Mouse (Mus musculus) heart, embryonic 15.5 days (tissue): ENCODE results near the gene Rapgef4. TPM values are rescaled to one million over a fixed set of nuclear protein-coding genes. Genes with fewer than 3 reads are reported as not detected.

Source experiments
- ATAC-seq: fragments of 200-750 bp; cut with Nextera tagmentation; replicated peaks from 2 replicates; pipeline ENCODE4 v1.8.0; 2017; ENCODE audit warnings: low read depth, moderate TSS enrichment; ENCODE audit not compliant: insufficient number of reproducible peaks, insufficient read depth, low FRiP score
- H3K27ac ChIP-seq: fragments of 300-500 bp; sonication (generic); 2 replicates; pipeline ENCODE4 v1.5.1; 2015; ENCODE audit warnings: mild to moderate bottlenecking, inconsistent platforms
- H3K27me3 ChIP-seq: fragments of 300-500 bp; sonication (generic); 2 replicates; pipeline ENCODE4 v1.6.1; 2015; ENCODE audit warnings: inconsistent platforms
- H3K36me3 ChIP-seq: fragments of 300-500 bp; sonication (generic); 2 replicates; pipeline ENCODE4 v1.6.1; 2015; ENCODE audit warnings: mild to moderate bottlenecking, inconsistent platforms
- H3K4me1 ChIP-seq: fragments of 300-500 bp; sonication (generic); replicated peaks from 2 replicates; pipeline ENCODE4 v1.6.1; 2015; ENCODE audit warnings: inconsistent platforms
- H3K4me2 ChIP-seq: fragments of 300-500 bp; sonication (generic); 2 replicates; pipeline ENCODE4 v1.6.1; 2015; ENCODE audit warnings: inconsistent platforms, mild to moderate bottlenecking, moderate library complexity
- H3K4me3 ChIP-seq: fragments of 300-500 bp; sonication (generic); 2 replicates; pipeline ENCODE4 v1.5.1; 2015; ENCODE audit warnings: mild to moderate bottlenecking, inconsistent platforms
- H3K9ac ChIP-seq: fragments of 300-500 bp; sonication (generic); 2 replicates; pipeline ENCODE4 v1.6.1; 2015; ENCODE audit warnings: mild to moderate bottlenecking, inconsistent platforms
- H3K9me3 ChIP-seq: fragments of 300-500 bp; sonication (generic); replicated peaks from 2 replicates; pipeline ENCODE4 v1.6.1; 2016; ENCODE audit warnings: inconsistent platforms
- WGBS: fragments of 180-500 bp; shearing (Covaris S2); methylation state at CpG from one replicate; pipeline ENCODE4 v1.1.7; 2015; ENCODE audit warnings: mixed read lengths; 5-methylcytosine and 5-hydroxymethylcytosine counted together
- polyA plus RNA-seq: library from polyadenylated mRNA; unstranded; fragments of >200 nt; fragmentation: Nextera tagmentation; extraction: Ambion mirVana; gene quantifications from 2 replicates; pipeline ENCODE4 v1.2.1, GENCODE M21; 2015

Gene Rapgef4
- polyA plus RNA-seq, 1 experiment from 2014 or later: 3.7 TPM

- peaks cover 54% of the 10 kb centered on the region for H3K4me1 ChIP-seq
- no peak overlapping the region for H3K4me3 ChIP-seq
- H3K27me3 ChIP-seq: no peaks in the 10 kb centered on the region
- peak overlapping the region; percentile 70; the same call in 1 of the 2 replicates for H3K27ac ChIP-seq
- 83% methylated on average over 7 of the region's 7 CpGs for WGBS
- no peak overlapping the region for H3K4me2 ChIP-seq
- H3K36me3 ChIP-seq: no peaks in the 10 kb centered on the region
- no peak for ATAC-seq
- no peaks in the 10 kb centered on the region for H3K9me3 ChIP-seq
- H3K9ac ChIP-seq: no peak overlapping the region
Measured at GRCm38 (mm10) chr2:72240691-72241090, 259.7 kb downstream of the Rapgef4 start.

GRCm38 (mm10) chr2:72241714-72242472 is 260.9 kb downstream of the Rapgef4 start:
- Histone ChIP-seq H3K4me2 (peak overlapping the region; percentile 34), H3K27ac (peak overlapping the region; percentile 65), H3K9ac (peak overlapping the region; percentile 7; the same call in 1 of the 2 replicates), H3K36me3 (no peaks in the 10 kb centered on the region), H3K4me3 (peak overlapping the region; percentile 26), H3K9me3 (no peaks in the 10 kb centered on the region), H3K4me1 (peaks cover 51% of the 10 kb centered on the region), H3K27me3 (no peaks in the 10 kb centered on the region)
- 44% methylated on average over 14 of the region's 14 CpGs for WGBS
- peak; percentile 61; the same call in 1 of the 2 replicates for ATAC-seq

GRCm38 (mm10) chr2:72242910-72243675 is 262.1 kb downstream of the Rapgef4 start:
- no peak for ATAC-seq
- peaks cover 53% of the 10 kb centered on the region for H3K4me1 ChIP-seq
- no peaks in the 10 kb centered on the region for H3K9me3 ChIP-seq
- no peak overlapping the region for H3K9ac ChIP-seq
- WGBS: 53% methylated on average over 12 of the region's 12 CpGs
- peak overlapping the region; percentile 20; the same call in 1 of the 2 replicates for H3K4me2 ChIP-seq
- H3K4me3 ChIP-seq: no peak overlapping the region
- H3K36me3 ChIP-seq: no peaks in the 10 kb centered on the region
- H3K27me3 ChIP-seq: no peaks in the 10 kb centered on the region
- H3K27ac ChIP-seq: peak overlapping the region; percentile 80

- 52% methylated on average over 4 of the region's 4 CpGs for WGBS
- Histone ChIP-seq H3K36me3 (no peaks in the 10 kb centered on the region), H3K4me1 (peaks cover 42% of the 10 kb centered on the region), H3K27ac (no peak overlapping the region), H3K4me3 (no peak overlapping the region), H3K9me3 (no peaks in the 10 kb centered on the region), H3K4me2 (no peak overlapping the region), H3K9ac (no peak overlapping the region), H3K27me3 (no peaks in the 10 kb centered on the region)
- no peak for ATAC-seq
Measured at GRCm38 (mm10) chr2:72245631-72246030, 264.6 kb downstream of the Rapgef4 start.

GRCm38 (mm10) chr2:72246376-72246775 is 265.3 kb downstream of the Rapgef4 start:
- ATAC-seq: no peak
- WGBS: 84% methylated on average over 11 of the region's 11 CpGs
- no peaks in the 10 kb centered on the region for H3K9me3 ChIP-seq
- peaks cover 42% of the 10 kb centered on the region for H3K4me1 ChIP-seq
- H3K27me3 ChIP-seq: no peaks in the 10 kb centered on the region
- H3K9ac ChIP-seq: no peak overlapping the region
- no peaks in the 10 kb centered on the region for H3K36me3 ChIP-seq
- no peak overlapping the region for H3K4me3 ChIP-seq
- no peak overlapping the region for H3K4me2 ChIP-seq
- no peak overlapping the region for H3K27ac ChIP-seq

- 91% methylated on average over 6 of the region's 6 CpGs for WGBS
- Histone ChIP-seq H3K27ac (no peak overlapping the region), H3K4me1 (peaks cover 31% of the 10 kb centered on the region), H3K9me3 (no peaks in the 10 kb centered on the region), H3K4me3 (no peak overlapping the region), H3K9ac (no peak overlapping the region), H3K36me3 (no peaks in the 10 kb centered on the region), H3K4me2 (no peak overlapping the region), H3K27me3 (no peaks in the 10 kb centered on the region)
- no peak for ATAC-seq
Measured at GRCm38 (mm10) chr2:72247819-72248218, 266.8 kb downstream of the Rapgef4 start.

- peaks cover 23% of the 10 kb centered on the region for H3K4me1 ChIP-seq
- no peaks in the 10 kb centered on the region for H3K9me3 ChIP-seq
- no peak overlapping the region for H3K4me2 ChIP-seq
- H3K27ac ChIP-seq: no peak overlapping the region
- H3K27me3 ChIP-seq: no peaks in the 10 kb centered on the region
- no peak overlapping the region for H3K9ac ChIP-seq
- ATAC-seq: no peak
- no peaks in the 10 kb centered on the region for H3K36me3 ChIP-seq
- H3K4me3 ChIP-seq: no peak overlapping the region
- 74% methylated on average over 18 of the region's 18 CpGs for WGBS
Measured at GRCm38 (mm10) chr2:72252510-72253505, 271.8 kb downstream of the Rapgef4 start.

GRCm38 (mm10) chr2:72253882-72254281 is 272.8 kb downstream of the Rapgef4 start:
- H3K27ac ChIP-seq: peak overlapping the region; percentile 50
- no peaks in the 10 kb centered on the region for H3K9me3 ChIP-seq
- no peak overlapping the region for H3K9ac ChIP-seq
- H3K4me1 ChIP-seq: peaks cover 23% of the 10 kb centered on the region
- H3K27me3 ChIP-seq: no peaks in the 10 kb centered on the region
- no peak overlapping the region for H3K4me2 ChIP-seq
- H3K36me3 ChIP-seq: no peaks in the 10 kb centered on the region
- WGBS: 51% methylated on average over 4 of the region's 4 CpGs
- ATAC-seq: no peak
- no peak overlapping the region for H3K4me3 ChIP-seq

GRCm38 (mm10) chr2:72254813-72255582 is 274.0 kb downstream of the Rapgef4 start:
- H3K9me3 ChIP-seq: no peaks in the 10 kb centered on the region

GRCm38 (mm10) chr2:72260704-72261103 is 279.7 kb downstream of the Rapgef4 start:
- H3K36me3 ChIP-seq: no peaks in the 10 kb centered on the region
- no peak for ATAC-seq
- H3K27me3 ChIP-seq: no peaks in the 10 kb centered on the region
- no peak overlapping the region for H3K4me2 ChIP-seq
- peaks cover 4% of the 10 kb centered on the region for H3K4me1 ChIP-seq
- H3K9me3 ChIP-seq: no peaks in the 10 kb centered on the region
- WGBS: 91% methylated on average over 1 of the region's 1 CpGs
- H3K4me3 ChIP-seq: no peak overlapping the region
- no peak overlapping the region for H3K27ac ChIP-seq
- H3K9ac ChIP-seq: no peak overlapping the region

More at GRCm38 (mm10) chr2:72254813-72255582, 274.0 kb downstream of the Rapgef4 start:
- Histone ChIP-seq H3K4me2 (peak overlapping the region; percentile 47), H3K27ac (peak overlapping the region; percentile 50), H3K27me3 (no peaks in the 10 kb centered on the region), H3K4me3 (peak overlapping the region; percentile 14), H3K4me1 (peaks cover 23% of the 10 kb centered on the region), H3K36me3 (no peaks in the 10 kb centered on the region), H3K9ac (no peak overlapping the region)
- 21% methylated on average over 14 of the region's 14 CpGs for WGBS
- no peak for ATAC-seq
